Mouse (Mus musculus) hindbrain, embryonic 11.5 days (tissue): Measurements from ENCODE around the gene Gm28048. TPM values are rescaled to one million over a fixed set of nuclear protein-coding genes. Genes with fewer than 3 reads are reported as not detected.
A peak's percentile ranks its signal among the peaks of the same experiment; 100 is the strongest.

Experiments
- ATAC-seq: fragments of 200-750 bp; cut with Nextera tagmentation; 2 replicates; pipeline ENCODE4 v1.8.0; 2017; ENCODE audit warnings: mild to moderate bottlenecking, moderate TSS enrichment, moderate library complexity; ENCODE audit not compliant: low FRiP score
- DNase-seq: peaks from one replicate; pipeline ENCODE4 v3.0.0-alpha.2; 2015; ENCODE audit warnings: low spot score
- H3K27ac ChIP-seq: fragments of 300-500 bp; sonication (generic); 2 replicates; pipeline ENCODE4 v1.5.1; 2014; ENCODE audit warnings: mild to moderate bottlenecking, low read depth, low read length
- H3K27me3 ChIP-seq: fragments of 300-500 bp; sonication (generic); 2 replicates; pipeline ENCODE4 v1.6.1; 2014; ENCODE audit warnings: mild to moderate bottlenecking, low read length, moderate library complexity, mixed read lengths; ENCODE audit not compliant: control insufficient read depth, insufficient read depth
- H3K36me3 ChIP-seq: fragments of 300-500 bp; sonication (generic); 2 replicates; pipeline ENCODE4 v1.6.1; 2014; ENCODE audit warnings: mild to moderate bottlenecking, low read length, moderate library complexity, mixed read lengths; ENCODE audit not compliant: control insufficient read depth, insufficient read depth
- H3K4me1 ChIP-seq: fragments of 300-500 bp; sonication (generic); replicated peaks from 2 replicates; pipeline ENCODE4 v1.6.1; 2014; ENCODE audit warnings: low read length, mixed read lengths; ENCODE audit not compliant: control insufficient read depth, insufficient read depth
- H3K4me2 ChIP-seq: fragments of 300-500 bp; sonication (generic); replicated peaks from 2 replicates; pipeline ENCODE4 v1.6.1; 2014; ENCODE audit warnings: mild to moderate bottlenecking, low read depth, low read length
- H3K4me3 ChIP-seq: fragments of 300-500 bp; sonication (generic); 2 replicates; pipeline ENCODE4 v1.5.1; 2014; ENCODE audit warnings: low read depth, low read length
- H3K9ac ChIP-seq: fragments of 300-500 bp; sonication (generic); 2 replicates; pipeline ENCODE4 v1.6.1; 2014; ENCODE audit warnings: low read depth, low read length
- H3K9me3 ChIP-seq: fragments of 300-500 bp; sonication (generic); 2 replicates; pipeline ENCODE4 v1.6.1; 2016; ENCODE audit warnings: low read length; ENCODE audit not compliant: control insufficient read depth
- WGBS: fragments of 180-500 bp; shearing (Covaris S2); extraction: QIAGEN DNeasy Blood & Tissue Kit; methylation state at CpG from one replicate; pipeline ENCODE4 v1.1.7; 2014; 5-methylcytosine and 5-hydroxymethylcytosine counted together
- polyA plus RNA-seq: library from polyadenylated mRNA; unstranded; fragments of >200 nt; fragmentation: Nextera tagmentation; extraction: Ambion mirVana; gene quantifications from 2 replicates; pipeline ENCODE4 v1.2.1, GENCODE M21; 2014

Gene Gm28048
- polyA plus RNA-seq, 1 experiment from 2014 or later, result 4.8 TPM

GRCm38 (mm10) chr11:23013580-23014294 lies 31.8 kb upstream of the Gm28048 start:
- H3K4me3 ChIP-seq, result no peak overlapping the region
- H3K27ac ChIP-seq, result no peak overlapping the region
- H3K4me2 ChIP-seq, result no peak overlapping the region
- H3K4me1 ChIP-seq, result no peaks in the 10 kb centered on the region
- H3K9me3 ChIP-seq, result no peaks in the 10 kb centered on the region
- H3K27me3 ChIP-seq, result no peaks in the 10 kb centered on the region
- H3K9ac ChIP-seq, result no peak overlapping the region
- DNase-seq (no peak), ATAC-seq (no peak)
- 88% methylated on average over 4 of the region's 4 CpGs for WGBS
- H3K36me3 ChIP-seq, result no peaks in the 10 kb centered on the region

- no peak overlapping the region for H3K27ac ChIP-seq
- no peaks in the 10 kb centered on the region for H3K4me1 ChIP-seq
- ATAC-seq (no peak), DNase-seq (no peak)
- WGBS, result 74% methylated on average over 1 of the region's 1 CpGs
- no peak overlapping the region for H3K9ac ChIP-seq
- no peaks in the 10 kb centered on the region for H3K36me3 ChIP-seq
- H3K4me2 ChIP-seq, result no peak overlapping the region
- no peaks in the 10 kb centered on the region for H3K9me3 ChIP-seq
- no peak overlapping the region for H3K4me3 ChIP-seq
- no peaks in the 10 kb centered on the region for H3K27me3 ChIP-seq
These were observed 31.2 kb upstream of the Gm28048 start for GRCm38 (mm10) chr11:23013096-23013495.

DNA sequence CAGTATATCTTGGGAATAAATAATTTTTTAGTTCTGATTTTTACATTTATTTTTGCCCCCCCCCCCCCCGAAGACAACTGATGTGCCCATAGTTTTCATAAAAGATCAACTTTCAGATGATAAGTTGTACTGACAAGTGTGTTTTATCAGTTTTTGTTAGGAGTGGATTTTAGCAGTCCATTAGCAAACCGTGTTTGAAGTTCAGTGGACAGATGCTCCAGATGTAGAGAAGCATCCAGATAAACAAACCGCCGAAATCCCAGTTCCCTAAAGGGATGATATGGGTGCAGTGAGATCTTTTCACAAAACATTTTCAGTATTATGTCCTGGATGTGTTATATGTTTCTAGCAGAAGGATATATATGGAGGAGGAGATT lies 26.9 kb upstream of the Gm28048 start:
- no peak for DNase-seq
- Histone ChIP-seq H3K36me3 (peaks cover 3% of the 10 kb centered on the region; the same call in 1 of the 2 replicates), H3K9ac (no peak overlapping the region), H3K9me3 (no peaks in the 10 kb centered on the region), H3K4me3 (peak overlapping the region; percentile 48), H3K27me3 (no peaks in the 10 kb centered on the region), H3K4me1 (no peaks in the 10 kb centered on the region), H3K27ac (no peak overlapping the region; the same call in 1 of the 2 replicates), H3K4me2 (peak overlapping the region; percentile 62; the same call in 1 of the 2 replicates)
- ATAC-seq, result no peak
- WGBS, result 53% methylated on average over 4 of the region's 4 CpGs

- ATAC-seq (peak; percentile 97), DNase-seq (peak; percentile 91)
- Histone ChIP-seq H3K4me3 (peak overlapping the region; percentile 48), H3K9ac (peak overlapping the region; percentile 71), H3K36me3 (peaks cover 3% of the 10 kb centered on the region; the same call in 1 of the 2 replicates), H3K4me2 (peak overlapping the region; percentile 62), H3K4me1 (no peaks in the 10 kb centered on the region), H3K27ac (peak overlapping the region; percentile 91), H3K27me3 (no peaks in the 10 kb centered on the region), H3K9me3 (no peaks in the 10 kb centered on the region)
- WGBS, result under 1% methylated on average over 40 of the region's 40 CpGs
These were observed 26.4 kb upstream of the Gm28048 start for GRCm38 (mm10) chr11:23008181-23008823.

GRCm38 (mm10) chr11:23007481-23008180 lies 25.7 kb upstream of the Gm28048 start, which contains the start of gene Fam161a:
Gene Fam161a, plus strand, starts transcription at chr11:23007531.
- Histone ChIP-seq H3K4me2 (peak within 1 kb of the TSS; percentile 62), H3K4me3 (peak within 1 kb of the TSS; percentile 48), H3K27me3 (no peaks in the 10 kb centered on the region), H3K9me3 (no peaks in the 10 kb centered on the region), H3K36me3 (peaks cover 3% of the 10 kb centered on the region; the same call in 1 of the 2 replicates), H3K4me1 (no peaks in the 10 kb centered on the region), H3K9ac (peak within 1 kb of the TSS; percentile 71), H3K27ac (peak within 1 kb of the TSS; percentile 91)
- 1% methylated on average over 22 of the region's 22 CpGs for WGBS
- DNase-seq (peak; percentile 86), ATAC-seq (peak; percentile 94)

GRCm38 (mm10) chr11:23007166-23007480 lies 25.2 kb upstream of the Gm28048 start:
- Histone ChIP-seq H3K4me1 (no peaks in the 10 kb centered on the region), H3K27me3 (no peaks in the 10 kb centered on the region), H3K4me3 (peak overlapping the region; percentile 48), H3K9ac (peak overlapping the region; percentile 24; the same call in 1 of the 2 replicates), H3K27ac (peak overlapping the region; percentile 91), H3K36me3 (peaks cover 5% of the 10 kb centered on the region; the same call in 1 of the 2 replicates), H3K4me2 (peak overlapping the region; percentile 62), H3K9me3 (no peaks in the 10 kb centered on the region)
- 7% methylated on average over 6 of the region's 6 CpGs for WGBS
- ATAC-seq (peak; percentile 41), DNase-seq (no peak)

DNA sequence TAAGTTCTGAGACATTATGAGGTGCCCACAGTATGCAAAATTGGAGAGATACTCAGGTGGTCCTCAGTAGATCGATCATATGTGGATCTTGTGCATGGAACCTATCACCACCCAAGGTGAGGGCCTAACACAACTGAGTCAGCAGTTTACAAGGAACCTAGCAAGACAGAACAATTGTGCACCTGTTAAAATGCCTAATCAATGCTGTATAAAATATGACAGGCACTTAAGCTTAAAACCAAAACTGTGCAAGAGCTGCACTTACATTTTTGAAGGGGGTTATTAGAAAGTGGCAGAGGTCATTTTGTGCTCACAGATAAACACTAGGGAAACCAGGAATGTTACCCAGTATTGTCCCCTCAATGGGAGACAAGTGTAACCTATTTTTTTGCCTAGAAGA lies 23.4 kb upstream of the Gm28048 start:
- no peak overlapping the region for H3K4me2 ChIP-seq
- no peaks in the 10 kb centered on the region for H3K27me3 ChIP-seq
- WGBS, result 100% methylated on average over 1 of the region's 1 CpGs
- no peak overlapping the region for H3K9ac ChIP-seq
- H3K27ac ChIP-seq, result no peak overlapping the region
- DNase-seq, result no peak
- H3K4me3 ChIP-seq, result no peak overlapping the region
- H3K36me3 ChIP-seq, result peaks cover 13% of the 10 kb centered on the region
- no peak for ATAC-seq
- no peaks in the 10 kb centered on the region for H3K4me1 ChIP-seq
- no peaks in the 10 kb centered on the region for H3K9me3 ChIP-seq

DNA sequence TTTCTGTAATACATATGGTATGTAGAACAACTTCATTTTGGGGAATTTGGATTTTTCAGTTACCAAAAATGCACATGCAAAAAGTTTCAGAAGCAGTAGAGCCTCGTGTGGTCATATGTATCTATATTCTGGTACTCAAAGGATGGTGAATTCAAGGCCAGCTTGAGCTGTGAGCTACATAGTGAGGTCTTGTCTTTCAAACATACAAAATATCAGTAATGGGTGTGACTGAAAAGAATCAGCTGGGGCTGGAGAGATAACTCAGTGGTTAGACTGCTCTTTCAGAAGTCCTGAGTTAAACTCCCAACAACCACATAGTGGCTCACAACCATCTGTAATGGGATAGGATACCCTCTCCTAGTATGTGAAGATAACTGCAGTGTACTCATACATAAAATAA lies 16.4 kb upstream of the Gm28048 start:
- H3K36me3 ChIP-seq, result peaks cover 22% of the 10 kb centered on the region

More for the DNA sequence above, 16.4 kb upstream of the Gm28048 start:
- no peaks in the 10 kb centered on the region for H3K9me3 ChIP-seq
- ATAC-seq (no peak), DNase-seq (no peak)
- H3K27ac ChIP-seq, result no peak overlapping the region
- WGBS, result 78% methylated on average over 1 of the region's 1 CpGs
- no peak overlapping the region for H3K9ac ChIP-seq
- no peak overlapping the region for H3K4me2 ChIP-seq
- H3K4me3 ChIP-seq, result no peak overlapping the region
- H3K27me3 ChIP-seq, result no peaks in the 10 kb centered on the region
- H3K4me1 ChIP-seq, result no peaks in the 10 kb centered on the region
